Mouse (Mus musculus) neural tube, embryonic 14.5 days (tissue): ENCODE results near the gene Sdc3. TPM values are rescaled to one million over a fixed set of nuclear protein-coding genes. Genes with fewer than 3 reads are reported as not detected.
A peak's percentile ranks its signal among the peaks of the same experiment; 100 is the strongest.

Source experiments
- ATAC-seq: fragments of 200-750 bp; cut with Nextera tagmentation; 2 replicates; pipeline ENCODE4 v1.8.0; 2017; ENCODE audit warnings: low read depth, mild to moderate bottlenecking, moderate TSS enrichment, moderate library complexity
- H3K27ac ChIP-seq: fragments of 300-500 bp; sonication (generic); 2 replicates; pipeline ENCODE4 v1.5.1; 2014; ENCODE audit warnings: low read depth, mild to moderate bottlenecking, control low read depth, low read length, moderate library complexity, mixed read lengths
- H3K27me3 ChIP-seq: fragments of 300-500 bp; sonication (generic); 2 replicates; pipeline ENCODE4 v1.6.1; 2014; ENCODE audit warnings: low read length; ENCODE audit not compliant: control insufficient read depth, insufficient read depth
- H3K36me3 ChIP-seq: fragments of 300-500 bp; sonication (generic); 2 replicates; pipeline ENCODE4 v1.6.1; 2014; ENCODE audit warnings: low read length, mixed read lengths; ENCODE audit not compliant: control insufficient read depth, insufficient read depth
- H3K4me1 ChIP-seq: fragments of 300-500 bp; sonication (generic); 2 replicates; pipeline ENCODE4 v1.6.1; 2014; ENCODE audit warnings: low read length; ENCODE audit not compliant: control insufficient read depth, insufficient read depth
- H3K4me2 ChIP-seq: fragments of 300-500 bp; sonication (generic); 2 replicates; pipeline ENCODE4 v1.6.1; 2014; ENCODE audit warnings: mild to moderate bottlenecking, low read depth, low read length, control low read depth
- H3K4me3 ChIP-seq: fragments of 300-500 bp; sonication (generic); 2 replicates; pipeline ENCODE4 v1.5.1; 2014; ENCODE audit warnings: low read depth, low read length, control low read depth, mixed read lengths
- H3K9ac ChIP-seq: fragments of 300-500 bp; sonication (generic); replicated peaks from 2 replicates; pipeline ENCODE4 v1.6.1; 2014; ENCODE audit warnings: low read depth, mild to moderate bottlenecking, control low read depth, low read length, mixed read lengths
- H3K9me3 ChIP-seq: fragments of 300-500 bp; sonication (generic); 2 replicates; pipeline ENCODE4 v1.6.1; 2016; ENCODE audit warnings: low read length; ENCODE audit not compliant: control insufficient read depth
- WGBS: fragments of 180-500 bp; shearing (Covaris S2); extraction: QIAGEN DNeasy Blood & Tissue Kit; methylation state at CpG from one replicate; pipeline ENCODE4 v1.1.7; 2014; 5-methylcytosine and 5-hydroxymethylcytosine counted together
- polyA plus RNA-seq: library from polyadenylated mRNA; unstranded; fragments of >200 nt; fragmentation: Nextera tagmentation; extraction: Ambion mirVana; gene quantifications from 2 replicates; pipeline ENCODE4 v1.2.1, GENCODE M21; 2014

Gene Sdc3
- polyA plus RNA-seq, 1 experiment from 2014 or later = 83.4 TPM

DNA sequence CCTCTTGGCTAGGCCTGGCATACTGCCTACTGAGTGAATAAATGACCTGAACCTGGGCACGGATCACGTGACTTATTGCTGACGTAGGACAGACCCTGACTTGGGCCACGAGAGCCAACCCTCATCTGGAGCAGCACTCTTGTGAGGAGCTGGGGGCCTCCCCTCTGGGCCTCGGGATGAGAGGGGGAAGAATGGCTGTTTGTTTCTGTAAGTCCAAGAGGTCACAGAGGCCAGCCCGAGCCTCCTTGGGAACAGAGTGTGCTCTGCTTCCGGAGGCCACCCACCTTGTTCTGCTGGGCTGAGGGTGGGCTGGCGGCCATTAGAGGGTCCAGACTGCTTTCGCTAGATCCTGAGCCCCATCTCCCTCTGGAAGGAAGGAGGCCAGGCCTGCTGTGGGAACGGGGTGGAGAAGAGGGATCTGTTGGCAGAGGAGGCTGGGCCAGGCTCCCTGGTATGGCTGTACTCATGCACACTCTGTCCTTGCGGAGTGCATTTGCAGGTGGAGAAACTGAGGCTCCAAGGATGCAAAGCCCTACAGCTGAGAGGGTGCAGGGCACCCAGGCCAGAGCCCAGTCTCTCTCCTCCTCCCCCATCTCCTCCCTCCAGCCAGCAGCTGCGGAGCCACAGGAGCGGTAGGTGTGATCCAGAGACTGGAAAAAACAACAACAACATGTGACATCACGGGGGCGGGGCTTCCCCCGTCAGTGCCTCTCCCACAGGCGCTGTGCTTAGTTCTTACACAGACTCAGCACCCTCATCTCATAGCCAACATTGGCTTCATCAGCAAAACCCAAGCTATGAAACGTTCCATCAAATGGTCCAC is 36.7 kb downstream of the Sdc3 start:
- no peaks in the 10 kb centered on the region for H3K9me3 ChIP-seq
- H3K4me3 ChIP-seq = no peak overlapping the region
- no peaks in the 10 kb centered on the region for H3K27me3 ChIP-seq
- H3K36me3 ChIP-seq = peaks cover 6% of the 10 kb centered on the region
- ATAC-seq = peak; percentile 58
- H3K4me2 ChIP-seq = no peak overlapping the region
- no peak overlapping the region for H3K9ac ChIP-seq
- 9% methylated on average over 18 of the region's 18 CpGs for WGBS
- peak overlapping the region; percentile 57 for H3K27ac ChIP-seq
- peaks cover 13% of the 10 kb centered on the region for H3K4me1 ChIP-seq

DNA sequence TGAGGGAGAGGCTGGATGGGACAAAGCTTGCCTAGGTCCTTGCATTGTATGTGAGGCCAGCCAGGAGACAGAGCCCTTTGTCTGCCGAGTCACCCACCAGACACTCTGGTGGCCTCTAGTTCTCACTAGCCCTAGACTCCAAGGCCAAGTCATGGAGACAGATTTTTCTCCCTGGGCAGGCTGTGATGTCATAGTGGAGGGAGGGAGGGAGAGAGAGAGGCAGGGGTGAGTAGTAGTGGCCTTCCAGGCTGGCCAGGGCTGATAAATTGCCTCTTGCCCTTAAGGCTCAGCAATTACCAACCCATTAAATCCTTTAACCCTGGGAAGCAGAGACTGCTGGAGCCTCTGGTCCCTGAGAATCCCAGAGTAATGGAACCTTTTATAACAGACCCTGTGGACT is 41.8 kb downstream of the Sdc3 start:
- Histone ChIP-seq H3K27ac (no peak overlapping the region), H3K4me3 (no peak overlapping the region), H3K4me2 (no peak overlapping the region), H3K9me3 (no peaks in the 10 kb centered on the region), H3K4me1 (peaks cover 16% of the 10 kb centered on the region), H3K36me3 (no peaks in the 10 kb centered on the region), H3K27me3 (no peaks in the 10 kb centered on the region), H3K9ac (no peak overlapping the region)
- no peak for ATAC-seq
- WGBS = 31% methylated on average over 1 of the region's 1 CpGs

GRCm38 (mm10) chr4:130835550-130835949 is 43.2 kb downstream of the Sdc3 start:
- 88% methylated on average over 4 of the region's 4 CpGs for WGBS
- Histone ChIP-seq H3K27me3 (no peaks in the 10 kb centered on the region), H3K4me1 (peaks cover 13% of the 10 kb centered on the region; the same call in 1 of the 2 replicates), H3K36me3 (no peaks in the 10 kb centered on the region), H3K4me3 (no peak overlapping the region), H3K27ac (peak overlapping the region; percentile 44), H3K4me2 (no peak overlapping the region), H3K9ac (no peak overlapping the region), H3K9me3 (no peaks in the 10 kb centered on the region)
- ATAC-seq = no peak

DNA sequence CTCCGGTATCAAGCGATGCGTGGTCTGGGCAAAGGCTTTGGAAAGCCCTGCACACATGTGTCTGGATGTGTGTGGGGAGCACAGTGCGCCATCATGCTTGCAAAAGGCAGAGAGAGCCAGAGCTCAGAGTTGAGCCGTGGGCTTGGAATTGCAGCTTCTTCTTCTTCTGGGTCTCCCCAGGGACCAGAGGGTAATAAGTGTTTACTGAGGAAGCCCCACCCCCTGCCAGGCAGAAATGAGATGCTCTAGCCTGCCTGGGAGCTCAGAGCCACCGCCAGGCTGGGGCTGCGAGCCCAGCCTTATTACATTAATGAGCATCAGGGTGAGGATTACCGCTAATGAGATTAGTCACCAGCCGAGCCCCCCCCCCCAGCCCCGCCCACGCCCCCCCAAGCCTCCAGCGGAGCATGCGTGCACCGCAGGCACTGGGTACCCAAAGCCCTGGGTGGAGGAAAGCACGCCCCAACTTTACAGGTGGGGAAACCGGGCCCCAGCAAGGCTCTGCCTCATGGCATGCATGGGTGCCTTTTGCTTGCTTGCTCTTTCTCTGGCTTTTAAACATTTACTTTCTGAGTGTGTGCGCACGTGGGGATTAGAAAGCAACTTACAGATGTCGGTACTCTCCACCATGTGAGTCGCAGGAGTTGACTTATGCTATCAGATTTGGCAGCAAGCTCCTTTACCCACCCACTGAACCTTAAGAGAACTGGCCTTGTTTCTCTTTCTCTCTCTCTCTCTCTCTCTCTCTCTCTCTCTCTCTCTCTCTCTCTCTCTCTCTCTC is 44.1 kb downstream of the Sdc3 start:
- no peaks in the 10 kb centered on the region for H3K9me3 ChIP-seq
- H3K4me2 ChIP-seq = peak overlapping the region; percentile 26; the same call in 1 of the 2 replicates
- H3K4me1 ChIP-seq = peaks cover 13% of the 10 kb centered on the region; the same call in 1 of the 2 replicates
- ATAC-seq = peak; percentile 82
- peak overlapping the region; percentile 72 for H3K27ac ChIP-seq
- H3K27me3 ChIP-seq = no peaks in the 10 kb centered on the region
- H3K36me3 ChIP-seq = no peaks in the 10 kb centered on the region
- H3K4me3 ChIP-seq = no peak overlapping the region
- no peak overlapping the region for H3K9ac ChIP-seq
- 12% methylated on average over 20 of the region's 20 CpGs for WGBS

DNA sequence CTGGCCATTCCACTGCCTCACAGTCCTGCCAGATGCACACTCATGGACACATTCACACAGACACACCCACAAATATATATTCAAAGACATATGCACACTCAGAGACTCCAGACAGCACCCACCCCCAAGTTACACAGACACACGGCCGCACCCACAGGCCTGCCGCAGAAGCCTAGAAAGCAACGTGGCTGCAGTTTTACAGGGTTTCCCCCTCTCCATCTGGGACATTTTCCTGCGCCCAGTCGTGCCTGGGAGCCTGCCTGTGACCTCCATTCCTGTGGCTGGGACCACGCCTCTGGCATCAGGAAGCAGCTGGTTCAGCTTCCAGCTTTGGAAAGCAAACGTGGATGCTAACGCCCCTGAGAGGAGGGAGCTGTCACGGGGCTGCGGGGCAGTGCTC is 46.2 kb downstream of the Sdc3 start:
- Histone ChIP-seq H3K4me2 (no peak overlapping the region), H3K9me3 (no peaks in the 10 kb centered on the region), H3K36me3 (no peaks in the 10 kb centered on the region), H3K27ac (no peak overlapping the region), H3K27me3 (no peaks in the 10 kb centered on the region), H3K4me3 (no peak overlapping the region), H3K9ac (no peak overlapping the region), H3K4me1 (peaks cover 13% of the 10 kb centered on the region; the same call in 1 of the 2 replicates)
- no peak for ATAC-seq
- WGBS = 41% methylated on average over 11 of the region's 11 CpGs

DNA sequence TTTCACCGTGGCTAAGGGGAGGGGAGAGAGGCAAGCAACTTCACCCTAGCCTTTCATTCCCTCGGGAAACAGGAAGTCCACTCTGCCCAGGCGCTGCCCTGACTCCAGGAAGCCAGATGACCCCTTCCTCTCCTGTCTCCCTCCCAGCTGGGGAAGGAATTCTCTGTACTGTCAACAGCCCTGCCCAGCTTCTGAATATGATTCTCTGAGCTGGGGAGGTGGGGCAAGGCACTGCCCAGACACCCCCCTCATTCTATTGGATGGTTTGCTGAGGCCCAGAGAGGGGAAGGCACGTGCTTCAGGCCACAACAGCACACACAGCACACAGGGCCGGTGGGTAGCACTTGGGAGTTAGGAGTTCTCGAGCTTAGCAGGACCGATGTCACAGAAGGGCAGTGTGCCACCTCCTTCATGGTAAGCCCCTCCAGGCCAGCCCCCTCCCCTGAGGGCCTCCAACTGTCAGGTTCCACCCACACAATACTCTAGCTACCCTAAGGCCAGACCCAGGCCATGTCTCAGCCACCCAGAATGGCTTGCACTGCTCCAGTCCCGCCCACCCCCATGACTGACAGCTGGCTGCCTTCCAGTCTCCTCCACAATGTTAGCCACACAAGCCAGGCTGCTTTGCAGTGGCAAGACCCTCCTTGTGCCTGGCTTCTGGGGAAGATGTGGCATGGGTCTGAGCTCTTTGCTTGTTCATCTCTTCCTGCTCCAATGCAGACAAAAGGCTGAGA is 48.9 kb downstream of the Sdc3 start:
- ATAC-seq = peak; percentile 61; the same call in 1 of the 2 replicates
- H3K36me3 ChIP-seq = no peaks in the 10 kb centered on the region
- no peak overlapping the region for H3K27ac ChIP-seq
- H3K9ac ChIP-seq = no peak overlapping the region
- H3K9me3 ChIP-seq = no peaks in the 10 kb centered on the region
- no peak overlapping the region for H3K4me3 ChIP-seq
- peaks cover 9% of the 10 kb centered on the region; the same call in 1 of the 2 replicates for H3K4me1 ChIP-seq
- WGBS = 42% methylated on average over 8 of the region's 8 CpGs
- no peaks in the 10 kb centered on the region for H3K27me3 ChIP-seq
- H3K4me2 ChIP-seq = no peak overlapping the region

- ATAC-seq = no peak
- H3K27ac ChIP-seq = no peak overlapping the region
- H3K4me1 ChIP-seq = peaks cover 5% of the 10 kb centered on the region; the same call in 1 of the 2 replicates
- H3K36me3 ChIP-seq = no peaks in the 10 kb centered on the region
- H3K4me2 ChIP-seq = no peak overlapping the region
- H3K4me3 ChIP-seq = no peak overlapping the region
- H3K9me3 ChIP-seq = no peaks in the 10 kb centered on the region
- H3K9ac ChIP-seq = no peak overlapping the region
- no peaks in the 10 kb centered on the region for H3K27me3 ChIP-seq
- 66% methylated on average over 14 of the region's 14 CpGs for WGBS
Measured at GRCm38 (mm10) chr4:130848814-130849213, 56.5 kb downstream of the Sdc3 start.

DNA sequence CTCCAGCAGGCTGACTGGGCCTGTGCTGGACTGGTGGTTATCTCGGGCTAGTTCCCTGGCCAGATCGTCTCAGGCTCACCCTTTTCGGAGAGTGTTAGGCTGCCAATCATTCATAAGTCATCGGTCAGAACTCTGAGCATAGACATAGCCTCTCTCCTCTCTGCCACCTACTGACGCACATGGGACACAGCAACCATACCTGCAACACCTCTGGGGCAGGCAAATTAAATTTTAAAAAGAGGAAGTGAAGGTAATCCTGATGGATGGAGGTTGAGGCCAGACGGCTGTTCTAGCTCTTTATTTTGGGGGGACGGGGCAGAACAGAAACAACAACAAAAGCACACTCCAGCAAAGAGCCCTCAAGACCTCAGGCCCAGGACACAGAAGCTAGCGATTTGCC is 65.3 kb downstream of the Sdc3 start:
- 72% methylated on average over 8 of the region's 8 CpGs for WGBS
- peaks cover 3% of the 10 kb centered on the region; the same call in 1 of the 2 replicates for H3K27me3 ChIP-seq
- H3K27ac ChIP-seq = no peak overlapping the region
- H3K4me1 ChIP-seq = 0 out of 2 replicates have a peak, but pooled peaks cover 8% of the 10 kb centered on the region
- no peak overlapping the region for H3K4me2 ChIP-seq
- no peak overlapping the region for H3K9ac ChIP-seq
- H3K36me3 ChIP-seq = no peaks in the 10 kb centered on the region
- H3K9me3 ChIP-seq = no peaks in the 10 kb centered on the region
- no peak for ATAC-seq
- H3K4me3 ChIP-seq = no peak overlapping the region
